Mouse (Mus musculus) heart, postnatal 0 days (tissue): ENCODE results near the gene Gm9913.

Source experiments
- CTCF ChIP-seq: IDR thresholded peaks from 2 replicates; pipeline ENCODE4 v1.5.1; 2016; ENCODE audit warnings: antibody characterized with exemption, control low read depth, low read depth
- EP300 ChIP-seq: IDR thresholded peaks from 2 replicates; pipeline ENCODE4 v1.6.1; 2016; ENCODE audit warnings: antibody characterized with exemption, low read depth

DNA sequence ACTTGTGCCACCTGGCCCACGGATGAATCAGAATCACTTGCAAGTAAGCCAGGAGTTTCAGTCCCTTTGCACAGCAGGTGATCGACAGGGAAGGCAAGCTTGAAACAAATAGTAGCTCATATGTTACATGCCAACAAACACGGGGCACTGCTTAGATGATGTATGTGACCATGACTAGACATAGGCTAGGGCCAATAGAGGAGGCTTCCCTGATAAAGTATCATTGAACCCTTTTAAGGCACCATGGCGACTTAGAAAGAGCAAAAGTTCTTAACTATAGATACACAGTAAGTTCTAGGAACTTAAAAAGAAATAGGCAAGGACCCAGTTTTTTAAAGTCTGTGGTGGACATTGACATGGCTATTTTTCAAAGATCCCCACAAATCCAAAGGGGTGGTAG is 3.0 kb downstream of the Gm9913 start, which contains the start of gene Fbn1:
- TF ChIP-seq CTCF (no peak), EP300 (no peak)
